Mouse (Mus musculus): ENCODE measurements around the gene Stt3b.

Stt3b gene

DNA sequence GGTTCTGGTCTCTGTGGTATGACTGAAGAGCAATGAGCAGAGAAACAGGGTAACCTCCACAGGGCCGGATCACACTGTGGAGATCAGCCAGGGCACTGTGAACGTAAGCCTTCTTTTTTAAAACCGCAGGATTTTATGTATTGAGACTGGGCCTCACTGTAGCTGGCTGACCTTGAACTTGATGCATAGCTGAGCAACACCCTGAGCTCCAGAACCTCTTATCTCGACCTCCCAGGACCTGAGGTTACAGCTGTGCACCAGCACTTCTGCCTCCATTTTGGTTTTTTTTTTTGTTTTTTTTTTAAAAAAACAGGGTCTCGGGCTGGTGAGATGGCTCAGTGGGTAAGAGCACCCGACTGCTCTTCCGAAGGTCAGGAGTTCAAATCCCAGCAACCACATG lies 100.5 kb downstream of the Stt3b start:
- no peak for DNase-seq

DNA sequence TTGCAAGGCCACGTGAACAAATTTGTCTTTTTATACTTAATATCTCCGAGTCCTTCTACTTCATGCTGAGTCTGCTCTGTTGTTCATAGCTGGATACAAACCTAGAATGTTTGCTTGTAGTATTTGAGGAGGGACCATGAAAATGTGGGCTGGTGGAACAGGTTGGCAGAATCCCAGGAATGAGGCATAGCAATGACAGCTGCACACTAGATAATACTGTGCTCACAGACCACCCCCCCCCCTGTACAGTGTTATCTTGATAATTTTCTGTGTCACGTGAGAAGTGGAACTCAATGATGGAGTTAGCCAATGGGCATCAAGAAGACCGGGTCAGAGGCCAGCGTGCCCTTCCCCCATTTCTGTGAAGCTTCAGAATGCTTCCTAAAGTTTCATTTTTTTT lies 104.0 kb downstream of the Stt3b start:
- DNase-seq, result no peak

DNA sequence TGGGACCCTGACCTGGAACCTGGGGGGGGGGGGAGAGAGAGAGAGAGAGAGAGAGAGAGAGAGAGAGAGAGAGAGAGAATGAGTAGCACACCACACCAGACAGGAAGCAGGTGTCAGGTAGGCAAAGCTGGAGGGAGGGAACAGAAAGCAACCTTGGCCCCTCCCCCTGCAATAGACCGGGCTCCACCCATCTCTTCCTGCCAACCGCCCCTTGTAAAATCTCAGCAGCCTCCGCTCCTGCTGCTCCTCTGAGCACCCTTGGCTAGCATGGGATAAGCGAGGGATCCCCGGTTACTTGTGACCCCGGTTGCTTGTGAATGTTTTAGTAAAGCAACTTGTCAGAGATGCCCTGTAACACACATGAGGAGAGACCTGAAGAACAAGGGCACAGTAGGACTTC lies 104.7 kb downstream of the Stt3b start:
- no peak for DNase-seq

- DNase-seq, result no peak
Measured at GRCm38 (mm10) chr9:115203136-115203535, 107.1 kb downstream of the Stt3b start.

GRCm38 (mm10) chr9:115201264-115201663 lies 109.0 kb downstream of the Stt3b start:
- DNase-seq, result no peak

DNA sequence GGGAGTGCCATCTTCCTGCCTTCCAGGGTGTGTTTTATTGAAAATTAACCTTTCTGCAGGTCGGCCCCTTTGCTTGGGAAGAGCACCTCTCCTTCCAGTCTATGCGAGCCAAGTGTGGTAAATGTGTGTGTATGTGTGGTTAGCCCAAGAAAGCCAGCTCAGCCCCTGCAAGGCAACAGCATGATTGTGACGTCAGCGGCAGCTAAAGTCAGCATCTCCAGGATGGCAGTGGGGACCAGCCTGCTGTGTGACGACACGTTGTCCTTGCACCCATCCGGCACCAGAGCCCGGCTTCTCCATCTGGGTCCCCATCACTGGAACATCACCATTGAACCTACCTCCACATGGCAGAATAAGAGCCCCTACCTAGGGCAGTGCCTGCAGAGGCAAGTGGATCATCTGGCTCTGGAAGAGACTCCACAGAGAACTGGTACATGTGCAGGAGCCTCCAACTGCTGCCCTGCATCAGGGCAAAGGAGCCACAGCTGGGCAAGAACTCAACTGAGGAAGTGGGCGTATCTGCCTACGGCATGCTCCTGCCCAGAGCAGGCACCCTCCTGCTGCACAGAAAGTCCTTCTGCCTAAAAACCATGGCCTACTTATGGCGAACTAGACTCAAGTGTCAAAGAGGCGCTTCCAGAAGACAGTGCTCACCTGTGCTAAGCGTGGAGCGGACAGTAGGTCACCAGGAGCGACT lies 109.9 kb downstream of the Stt3b start:
- peak; percentile 20 for DNase-seq

GRCm38 (mm10) chr9:115197082-115197481 lies 113.1 kb downstream of the Stt3b start:
- DNase-seq, result no peak

DNA sequence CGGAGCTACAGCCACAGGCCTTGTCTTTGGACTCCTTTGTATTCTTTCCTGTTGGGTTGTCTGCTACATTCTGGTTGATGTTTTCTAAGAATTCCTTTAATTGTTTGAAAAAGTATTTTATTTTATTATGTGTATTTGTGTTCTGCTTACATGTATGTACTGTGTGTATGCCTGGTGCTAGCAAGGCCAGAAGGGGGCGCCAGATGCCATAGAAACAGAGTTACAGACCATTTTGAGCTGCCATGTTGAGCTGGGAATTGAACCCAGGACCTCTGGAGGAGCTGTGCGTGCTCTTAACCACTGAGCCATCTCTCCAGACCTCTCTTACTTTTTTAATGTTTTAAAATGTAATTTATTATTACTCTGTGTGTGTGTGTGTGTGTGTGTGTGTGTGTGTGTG lies 117.3 kb downstream of the Stt3b start:
- DNase-seq, result no peak
